Mouse (Mus musculus) splenic B cell, adult 2 months (primary cell): ENCODE measurements around the gene Apol7e.
"Not testable (repeated sequence)": the region's sequence is repeated elsewhere in the genome, so short reads cannot be mapped to it uniquely, and the experiment has no call there.

Experiments
- DNase-seq: peaks from one replicate; pipeline ENCODE4 v3.0.0-alpha.2; 2011; ENCODE audit warnings: low read depth, low spot score
- H3K27me3 ChIP-seq: 2 replicates; pipeline ENCODE4 v1.6.1; 2012; ENCODE audit warnings: mild to moderate bottlenecking, low read length, moderate library complexity, mixed read lengths; ENCODE audit not compliant: control insufficient read depth, poor library complexity, insufficient read depth, severe bottlenecking
- H3K36me3 ChIP-seq: 2 replicates; pipeline ENCODE4 v1.6.1; 2012; ENCODE audit warnings: mild to moderate bottlenecking, low read length, moderate library complexity, mixed read lengths; ENCODE audit not compliant: control insufficient read depth, poor library complexity, insufficient read depth, severe bottlenecking

Gene Apol7e

DNA sequence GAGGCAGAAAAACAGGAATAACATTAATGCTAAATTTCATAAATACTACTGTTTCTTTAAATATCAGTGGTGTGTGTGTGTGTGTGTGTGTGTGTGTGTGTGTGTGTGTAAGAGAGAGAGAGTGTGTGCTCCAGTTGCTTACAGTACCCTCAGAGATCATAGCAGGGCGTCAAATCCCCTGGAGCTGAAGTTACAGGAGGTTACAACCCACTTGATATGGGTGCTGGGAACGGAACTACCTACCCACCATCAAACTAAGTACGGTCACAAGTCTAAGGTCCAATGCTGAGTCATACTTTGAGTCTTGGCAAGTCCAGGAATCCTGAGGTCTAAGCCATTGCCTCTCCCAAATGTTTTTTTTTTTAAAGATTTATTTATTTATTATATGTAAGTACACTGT, 29.1 kb downstream of the Apol7e start:
- H3K27me3 ChIP-seq, H3K36me3 ChIP-seq, DNase-seq: not testable (repeated sequence)

DNA sequence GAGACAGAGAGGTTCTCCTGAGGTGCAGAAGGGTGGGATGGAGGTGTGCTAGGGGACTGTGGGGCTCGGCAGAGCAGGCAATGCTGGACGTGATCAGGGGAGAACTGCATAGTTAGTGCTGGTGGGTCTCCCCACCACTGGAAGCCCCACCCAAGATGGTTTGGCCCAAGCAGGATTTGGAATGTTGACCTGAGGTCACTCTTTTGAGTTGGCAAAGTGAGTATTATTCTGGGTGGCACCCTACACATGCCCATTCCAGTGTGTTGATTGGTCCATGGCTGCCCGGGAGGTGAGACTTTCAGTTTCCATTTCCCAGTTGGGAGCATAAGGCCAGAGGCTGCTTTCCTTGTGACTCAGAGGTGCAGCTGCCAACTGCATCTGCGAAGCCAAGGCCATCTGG, 30.1 kb downstream of the Apol7e start, which contains the start of gene Apol9b:
Apol9b (plus strand) TSS at position 301 of the 400 bp plus-strand sequence.
- not testable (repeated sequence) for DNase-seq, H3K27me3 ChIP-seq, H3K36me3 ChIP-seq

DNA sequence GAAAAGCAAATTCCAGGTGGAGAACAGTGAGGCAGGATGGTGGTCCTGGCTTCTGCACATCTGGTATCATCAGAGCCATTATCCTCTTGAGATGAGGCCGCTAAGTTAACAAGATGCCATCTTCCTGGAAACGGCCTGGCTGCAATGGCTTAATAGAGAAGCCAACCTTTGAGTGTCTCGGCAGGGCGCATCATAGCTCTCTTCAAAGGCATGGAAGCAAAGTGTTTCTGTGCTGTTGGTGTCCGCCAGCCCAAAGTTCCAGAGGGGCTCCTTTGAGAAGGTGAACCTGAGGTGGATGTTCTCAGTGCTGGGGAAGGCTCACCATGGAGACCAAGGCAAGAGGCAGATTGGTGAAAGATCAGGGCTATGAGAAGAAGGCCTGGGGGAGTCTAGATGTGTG, 32.9 kb downstream of the Apol7e start:
- DNase-seq: no peak
- H3K36me3 ChIP-seq: no peaks in the 10 kb centered on the region
- H3K27me3 ChIP-seq: no peaks in the 10 kb centered on the region

GRCm38 (mm10) chr15:77732851-77733250, 34.2 kb downstream of the Apol7e start:
- not testable (repeated sequence) for H3K27me3 ChIP-seq, H3K36me3 ChIP-seq, DNase-seq

DNA sequence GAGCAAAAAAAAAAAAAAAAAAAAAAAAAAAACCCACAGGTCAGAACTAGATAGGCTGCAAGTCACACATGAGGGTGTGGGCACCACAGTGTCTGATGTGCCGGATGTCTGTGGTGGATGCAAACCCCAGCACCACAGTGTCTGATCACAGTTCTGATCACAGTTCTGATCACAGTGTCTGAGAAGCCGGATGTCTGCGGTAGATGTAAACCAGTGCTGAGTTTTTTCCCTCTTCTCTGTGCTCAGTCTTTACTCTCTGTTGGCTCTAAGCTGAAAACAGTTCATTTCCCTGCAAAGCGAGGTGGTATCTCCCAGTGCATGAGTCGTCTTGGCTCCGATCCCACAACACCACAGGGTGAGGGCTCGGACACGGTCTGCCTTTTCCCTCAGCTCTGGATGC, 34.7 kb downstream of the Apol7e start:
- H3K27me3 ChIP-seq, H3K36me3 ChIP-seq: not testable (repeated sequence)
- DNase-seq: peak; percentile 45

- not testable (repeated sequence) for H3K27me3 ChIP-seq, H3K36me3 ChIP-seq, DNase-seq
These were observed 35.2 kb downstream of the Apol7e start for GRCm38 (mm10) chr15:77733903-77734302.

DNA sequence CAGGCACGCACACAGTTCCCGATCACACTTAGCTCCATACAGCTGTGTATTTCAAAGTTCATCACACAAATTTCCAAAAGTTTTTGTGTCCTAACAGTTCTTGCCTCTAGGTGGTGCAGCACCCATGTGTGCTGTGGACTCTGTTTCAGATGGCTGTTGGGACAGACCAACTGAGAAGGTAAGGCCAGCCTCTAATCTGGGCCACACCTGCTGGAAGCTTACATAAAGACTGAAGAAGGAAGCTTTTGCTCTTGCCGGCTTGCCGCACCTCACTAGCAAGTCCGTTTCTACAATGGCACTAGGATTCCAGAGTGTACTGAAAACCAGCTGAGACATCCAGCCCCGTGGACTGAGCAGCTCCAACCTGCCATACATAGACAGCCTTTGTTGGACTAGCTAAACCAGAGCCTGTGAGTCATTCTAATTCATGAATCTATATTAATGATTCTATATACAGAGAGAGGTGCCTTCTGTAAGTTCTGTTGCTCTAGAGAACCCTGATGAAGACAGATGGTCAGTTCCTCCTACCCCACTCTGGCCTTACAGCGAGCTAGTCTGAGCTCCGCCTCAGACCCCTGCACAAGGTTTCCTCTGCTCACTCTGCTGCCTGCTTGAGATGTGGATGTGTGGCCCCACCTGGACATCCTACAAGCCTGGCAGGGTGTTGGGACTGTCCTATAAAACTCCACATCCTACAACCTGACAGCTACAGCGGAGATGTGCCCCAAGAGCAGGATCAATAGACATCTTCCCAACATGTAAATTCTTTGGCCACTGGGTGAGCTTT, 42.0 kb downstream of the Apol7e start:
- DNase-seq: peak; percentile 33
- Histone ChIP-seq H3K27me3 (no peaks in the 10 kb centered on the region), H3K36me3 (no peaks in the 10 kb centered on the region)

DNA sequence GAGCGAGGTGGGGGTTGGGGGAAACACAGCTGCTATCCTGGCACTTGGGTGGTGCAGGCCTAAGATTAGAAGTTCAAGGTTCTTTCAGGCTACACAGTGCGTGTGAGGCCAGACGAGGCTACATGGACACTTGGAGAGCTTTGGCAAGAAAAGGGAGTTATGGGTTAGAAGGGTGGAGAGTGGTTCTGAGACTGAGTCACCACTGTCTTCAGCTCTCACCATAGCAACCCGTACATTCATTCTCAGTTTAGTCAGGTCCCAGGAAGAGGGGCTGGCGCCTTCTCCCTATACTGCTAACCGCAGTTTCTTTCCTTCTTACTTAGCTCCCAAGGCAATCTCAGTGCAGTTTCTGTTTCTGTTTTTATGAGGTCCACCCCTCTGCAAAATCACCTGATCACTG, 42.9 kb downstream of the Apol7e start:
- H3K36me3 ChIP-seq, DNase-seq, H3K27me3 ChIP-seq: not testable (repeated sequence)

DNA sequence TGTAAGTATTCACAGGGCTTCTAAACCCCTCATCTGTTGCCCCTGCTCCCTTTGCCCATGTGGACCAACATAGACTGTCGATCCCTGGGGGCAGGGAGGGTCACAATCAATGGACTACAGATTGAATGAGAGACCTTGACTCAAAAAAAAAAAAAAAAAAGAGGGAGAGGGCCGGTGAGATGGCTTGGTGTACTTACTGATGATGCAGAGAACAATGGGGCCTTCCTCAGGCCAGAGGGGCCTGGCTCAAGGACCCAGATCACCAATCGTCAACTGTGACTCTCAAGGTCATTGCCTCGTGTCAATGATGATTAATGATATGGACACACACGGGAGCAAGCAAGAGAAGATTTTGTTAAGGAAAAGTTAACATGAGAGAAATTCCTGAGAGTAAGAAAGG, 46.0 kb downstream of the Apol7e start:
- no peak for DNase-seq
- Histone ChIP-seq H3K36me3 (no peaks in the 10 kb centered on the region), H3K27me3 (no peaks in the 10 kb centered on the region)

- Histone ChIP-seq H3K27me3 (no peaks in the 10 kb centered on the region), H3K36me3 (no peaks in the 10 kb centered on the region)
- DNase-seq: no peak
These were observed 46.4 kb downstream of the Apol7e start for GRCm38 (mm10) chr15:77745081-77745480.

DNA sequence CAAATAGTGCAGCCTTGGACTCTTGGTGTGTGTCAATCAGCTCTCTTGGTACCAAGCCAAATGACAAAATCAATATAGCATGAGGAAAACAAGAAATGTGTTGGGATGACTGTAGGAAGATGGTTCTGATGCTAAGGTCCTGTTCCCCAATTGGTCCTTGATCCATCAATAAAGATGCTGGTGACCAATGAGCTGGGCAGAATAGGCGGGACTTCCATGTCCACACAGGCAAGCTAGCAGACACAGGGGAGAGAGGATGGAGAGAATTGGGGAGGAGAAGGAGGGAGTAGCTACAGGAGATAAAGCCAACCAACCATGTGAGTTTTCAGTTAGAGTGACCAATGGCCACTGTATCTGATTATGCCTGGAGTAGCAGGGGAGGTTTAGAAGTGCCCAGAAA, 47.7 kb downstream of the Apol7e start:
- Histone ChIP-seq H3K36me3 (no peaks in the 10 kb centered on the region), H3K27me3 (no peaks in the 10 kb centered on the region)
- no peak for DNase-seq

DNA sequence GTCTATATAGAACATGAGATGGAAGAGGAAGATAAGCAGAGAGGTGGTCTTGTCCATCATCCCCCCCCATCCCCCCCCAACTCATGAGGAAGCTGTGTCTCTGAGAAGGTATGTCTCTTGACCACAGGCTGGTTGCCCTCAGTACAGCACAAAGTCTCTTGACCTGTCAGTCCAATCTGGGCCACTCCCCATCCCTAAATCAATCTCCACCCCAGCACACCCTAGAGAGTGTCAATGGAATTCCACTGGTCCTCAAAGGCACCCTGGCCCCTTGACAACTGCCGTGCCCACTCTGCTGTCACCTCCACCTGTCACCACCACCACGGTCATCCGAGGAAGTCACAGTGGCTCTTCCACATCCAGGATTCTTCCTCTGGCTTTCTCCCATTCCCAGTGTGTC, 49.8 kb downstream of the Apol7e start:
- DNase-seq: no peak
- Histone ChIP-seq H3K27me3 (no peaks in the 10 kb centered on the region), H3K36me3 (no peaks in the 10 kb centered on the region)

GRCm38 (mm10) chr15:77749717-77750116, 51.1 kb downstream of the Apol7e start:
- DNase-seq: no peak
- H3K27me3 ChIP-seq: no peaks in the 10 kb centered on the region
- no peaks in the 10 kb centered on the region for H3K36me3 ChIP-seq

DNA sequence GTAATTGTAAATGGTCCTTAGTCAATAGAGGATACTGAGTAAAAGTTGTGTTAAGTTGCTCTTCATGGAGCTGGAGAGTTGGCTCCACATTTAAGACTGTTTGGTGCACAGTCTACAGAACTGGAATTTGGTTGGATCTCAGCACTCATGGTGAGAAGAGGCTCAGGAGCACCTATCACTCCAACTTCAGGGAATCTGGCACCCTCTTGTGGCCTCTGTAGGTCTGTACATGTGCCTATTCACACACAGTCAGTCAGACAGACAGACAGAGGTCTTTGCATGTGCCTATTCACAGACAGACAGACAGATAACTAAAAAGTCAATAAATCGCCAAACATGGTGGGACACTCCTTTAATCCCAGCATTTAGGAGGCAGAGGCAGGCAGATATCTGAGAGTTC, 51.8 kb downstream of the Apol7e start:
- peak; percentile 69 for DNase-seq
- no peaks in the 10 kb centered on the region for H3K36me3 ChIP-seq

DNA sequence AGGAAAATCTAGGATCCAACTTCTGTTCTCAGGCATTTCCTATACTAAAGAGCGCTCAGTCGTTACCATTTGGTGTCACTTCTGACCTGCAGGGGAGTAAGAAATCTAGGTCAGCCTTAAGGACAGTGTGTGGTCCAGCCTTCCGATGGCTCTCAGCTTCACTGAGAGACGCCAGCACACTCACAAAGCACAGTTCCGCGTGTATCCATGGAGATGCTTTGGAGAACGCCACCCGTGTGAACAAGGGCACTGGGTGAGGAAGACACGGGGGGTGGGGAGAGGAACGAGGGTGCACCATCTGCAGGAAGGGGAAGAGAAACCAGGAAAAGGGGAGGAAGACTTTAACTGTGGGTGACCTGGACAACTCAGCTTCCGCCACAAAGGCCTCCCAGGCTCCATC, 53.8 kb downstream of the Apol7e start:
- DNase-seq: no peak
- no peaks in the 10 kb centered on the region for H3K27me3 ChIP-seq
- no peaks in the 10 kb centered on the region for H3K36me3 ChIP-seq

More for the DNA sequence above, 51.8 kb downstream of the Apol7e start:
- H3K27me3 ChIP-seq: no peaks in the 10 kb centered on the region

DNA sequence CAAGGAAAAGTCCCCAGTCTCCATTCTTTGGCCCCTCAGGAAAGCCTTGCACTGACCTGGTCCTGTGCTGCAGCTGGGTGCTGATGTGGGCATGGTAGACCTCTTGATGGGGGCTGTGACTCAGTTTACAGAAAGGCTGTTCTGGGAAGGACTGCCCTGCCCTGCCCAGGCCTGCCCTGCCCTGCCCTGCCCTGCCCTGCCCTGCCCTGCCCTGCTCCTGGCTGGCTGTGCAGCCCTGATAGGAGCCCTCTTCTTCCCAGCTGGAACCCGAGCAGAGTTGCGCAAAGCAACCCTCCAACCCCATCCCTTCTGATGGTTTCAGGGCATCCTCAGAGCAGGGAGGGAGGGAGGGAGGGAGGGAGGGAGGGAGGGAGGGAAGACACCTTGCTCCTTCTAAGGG, 56.5 kb downstream of the Apol7e start:
- Histone ChIP-seq H3K27me3 (no peaks in the 10 kb centered on the region), H3K36me3 (no peaks in the 10 kb centered on the region)
- DNase-seq: no peak
